Mouse (Mus musculus) urinary bladder, postnatal 0 days (tissue): ENCODE results near the gene Rasl2-9. TPM values are rescaled to one million over a fixed set of nuclear protein-coding genes. Genes with fewer than 3 reads are reported as not detected.

Experiments used
- microRNA-seq: library from miRNA; unstranded; fragments of <30 nt; microRNA quantifications from one replicate; pipeline ENCODE4, GENCODE M21; 2016
- polyA plus RNA-seq: library from polyadenylated mRNA; unstranded; fragments of >200 nt; fragmentation: Nextera tagmentation; extraction: Ambion mirVana; gene quantifications from 2 replicates; pipeline ENCODE4 v1.2.1, GENCODE M21; 2015

Gene Rasl2-9
- 0.57 and 1.1 TPM in 2 replicates for polyA plus RNA-seq

DNA sequence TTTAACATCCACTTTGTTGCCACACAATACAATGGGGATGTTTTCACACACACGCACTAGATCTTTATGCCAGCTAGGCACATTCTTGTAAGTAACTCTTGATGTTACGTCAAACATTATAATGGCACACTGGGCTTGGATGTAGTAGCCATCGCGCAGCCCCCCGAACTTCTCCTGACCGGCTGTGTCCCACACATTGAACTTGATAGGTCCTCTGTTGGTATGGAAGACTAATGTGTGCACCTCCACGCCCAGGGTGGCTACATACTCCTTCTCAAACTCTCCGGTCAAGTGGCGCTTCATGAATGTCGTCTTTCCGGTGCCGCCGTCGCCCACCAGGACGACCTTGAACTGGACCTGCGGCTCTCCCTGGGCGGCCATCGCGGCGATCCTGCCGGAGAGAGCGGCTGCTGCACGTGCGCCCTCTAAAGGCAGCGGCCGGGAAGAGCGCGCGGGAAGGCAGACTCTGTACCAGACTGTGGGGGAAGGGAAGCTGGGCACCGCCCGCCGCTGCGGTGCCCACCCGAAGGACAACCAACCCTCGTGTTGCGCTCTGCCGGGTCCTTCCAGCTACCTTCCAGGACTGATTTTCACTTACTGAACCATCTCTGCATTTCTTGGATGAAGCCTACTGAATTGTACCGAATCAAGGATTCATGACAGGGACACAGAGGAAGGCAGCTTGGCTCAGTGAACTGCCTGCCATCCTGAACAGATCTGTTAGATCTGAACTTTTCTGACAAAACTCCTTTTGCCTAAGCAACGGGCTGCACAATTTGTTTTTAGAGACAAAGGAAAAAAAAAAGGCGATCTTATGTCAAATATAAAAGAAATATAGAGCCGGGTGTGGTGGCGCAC, at the start of gene Rasl2-9:
Rasl2-9 (minus strand) TSS at position 402 of the 858 bp plus-strand sequence.

DNA sequence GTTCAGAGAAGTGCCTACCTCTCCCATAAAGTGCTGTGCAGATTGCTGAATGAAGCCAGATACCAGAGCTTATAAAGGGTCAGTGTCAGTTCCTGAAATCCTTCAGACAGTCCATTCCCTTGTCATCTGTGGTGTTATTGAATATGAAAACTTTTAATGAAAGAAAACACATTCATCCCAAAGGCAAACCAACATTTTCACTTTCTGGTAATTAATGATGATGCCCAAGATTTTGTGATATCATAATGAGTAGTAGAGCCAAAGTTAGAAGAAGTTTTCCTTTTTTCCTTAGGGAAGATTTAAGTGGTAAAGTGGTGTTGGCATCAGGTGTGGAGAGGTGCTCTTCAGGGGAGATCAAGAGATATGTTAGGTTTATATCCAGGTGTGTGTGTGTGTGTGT, 23.8 kb upstream of the Rasl2-9 start, which contains the start of gene Vmn1r55:
Vmn1r55 (minus strand) TSS at position 101 of the 400 bp plus-strand sequence.

DNA sequence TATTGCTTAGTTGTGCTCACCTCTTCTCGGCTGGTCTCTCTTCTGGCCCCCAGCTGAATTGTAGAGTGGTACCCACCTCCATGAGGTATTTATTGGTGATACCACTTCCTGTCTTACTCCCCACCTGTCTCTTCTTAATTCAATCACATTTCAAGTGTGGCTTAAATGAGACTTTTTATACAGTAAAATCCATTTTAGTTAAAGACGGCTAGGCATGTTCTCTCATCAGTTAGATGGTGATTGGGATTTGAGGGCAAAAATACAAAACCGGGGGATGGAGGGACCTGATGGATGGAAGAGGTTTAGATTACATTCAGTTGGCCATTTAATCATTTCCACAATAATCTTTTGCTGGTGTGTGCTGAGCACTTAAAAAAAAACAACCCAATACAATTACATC, 8.9 kb downstream of the Rasl2-9 start, which contains the start of gene Rfpl4:
Rfpl4 (minus strand) TSS at position 101 of the 400 bp plus-strand sequence.

DNA sequence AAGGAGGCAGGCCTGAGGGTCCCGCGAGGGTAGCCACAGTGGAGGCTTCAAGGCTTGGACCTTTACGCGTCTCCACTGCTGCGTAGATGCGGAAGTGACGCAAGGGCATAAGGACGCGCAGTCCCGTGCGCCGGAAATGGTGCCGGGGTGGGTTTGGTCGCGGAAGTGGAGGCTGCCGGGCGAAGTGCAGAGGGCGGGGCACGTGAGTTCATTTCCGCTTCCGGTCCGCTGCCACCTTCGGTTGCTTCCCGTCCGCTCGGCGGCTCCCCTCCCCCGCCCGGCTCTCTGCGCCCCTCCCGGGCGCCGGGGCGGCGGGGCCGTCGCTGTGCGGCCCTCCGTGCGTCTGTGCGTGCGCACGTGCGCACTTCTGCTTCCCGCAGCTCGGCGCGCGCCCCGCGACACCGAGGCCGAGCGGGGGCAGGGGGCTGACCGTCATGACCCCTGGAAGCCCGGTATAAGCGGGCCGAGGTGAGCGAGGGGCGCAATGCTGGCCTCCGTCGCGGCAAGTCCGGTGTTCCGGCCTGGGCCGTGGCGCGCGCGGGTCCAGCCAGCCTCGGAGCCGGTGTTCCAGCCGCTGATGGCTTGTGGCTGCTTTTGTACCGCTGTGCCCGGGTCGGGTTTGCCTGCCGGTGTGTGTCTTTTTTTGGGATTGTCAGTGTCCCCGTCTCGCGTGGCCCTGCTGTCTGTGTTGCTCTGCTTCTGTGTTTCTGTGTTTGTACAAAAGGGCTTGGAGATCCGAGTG, 45.6 kb downstream of the Rasl2-9 start, which contains the start of gene Epn1:
Epn1 (plus strand) TSS at position 226 of the 742 bp plus-strand sequence.

Small RNA genes within 50 kb of the gene (microRNA-seq; reads per million reads assigned to microRNA genes)
- not detected for gene Gm26217

Other genes with a start within 250 kb of the Rasl2-9 start
- gene Isoc2a, start 248.8 kb downstream of the Rasl2-9 start, polyA plus RNA-seq, result 0.64 and 0.98 TPM in 2 replicates
- not detected in 2 replicates for gene Gm36210, start 219.4 kb downstream of the Rasl2-9 start, polyA plus RNA-seq
- gene Zfp628, start 210.7 kb downstream of the Rasl2-9 start, polyA plus RNA-seq, result 1.7 and 2.3 TPM in 2 replicates
- gene Nat14, start 203.9 kb downstream of the Rasl2-9 start, polyA plus RNA-seq, result 2.6 and 3.0 TPM in 2 replicates
- gene Ssc5d, start 200.2 kb downstream of the Rasl2-9 start, polyA plus RNA-seq, result 3.7 and 4.8 TPM in 2 replicates
- gene Sbk2, start 161.5 kb downstream of the Rasl2-9 start, polyA plus RNA-seq, result 0.12 and 0.23 TPM in 2 replicates
- not detected in 2 replicates for gene Sbk3, start 154.8 kb downstream of the Rasl2-9 start, polyA plus RNA-seq
- gene Zfp579, start 129.8 kb downstream of the Rasl2-9 start, polyA plus RNA-seq, result 12.7 and 15.0 TPM in 2 replicates
- 13.2 and 14.0 TPM in 2 replicates for gene Zfp524, start 111.5 kb downstream of the Rasl2-9 start, polyA plus RNA-seq
- 15.1 and 16.0 TPM in 2 replicates for gene Fiz1, start 111.3 kb downstream of the Rasl2-9 start, polyA plus RNA-seq
- 2.4 and 4.0 TPM in 2 replicates for gene Gm44973, start 110.5 kb downstream of the Rasl2-9 start, polyA plus RNA-seq
- 3.1 TPM in 2 replicates for gene Zfp865, start 105.6 kb downstream of the Rasl2-9 start, polyA plus RNA-seq
- gene Ccdc106, start 105.4 kb downstream of the Rasl2-9 start, polyA plus RNA-seq, result 53.3 and 57.1 TPM in 2 replicates
- gene 4632433K11Rik, start 91.8 kb downstream of the Rasl2-9 start, polyA plus RNA-seq, result not detected in 2 replicates
- 3.9 and 5.4 TPM in 2 replicates for gene Zfp784, start 87.5 kb downstream of the Rasl2-9 start, polyA plus RNA-seq
- gene Zfp580, start 74.4 kb downstream of the Rasl2-9 start, polyA plus RNA-seq, result 33.3 and 37.8 TPM in 2 replicates
- 51.0 and 53.6 TPM in 2 replicates for gene U2af2, start 63.8 kb downstream of the Rasl2-9 start, polyA plus RNA-seq
- 39.4 and 40.6 TPM in 2 replicates for gene Epn1, start 45.7 kb downstream of the Rasl2-9 start, polyA plus RNA-seq
- not detected in 2 replicates for gene Rfpl4, start 9.0 kb downstream of the Rasl2-9 start, polyA plus RNA-seq
- not detected in 2 replicates for gene Vmn1r55, start 23.7 kb upstream of the Rasl2-9 start, polyA plus RNA-seq
- gene Vmn1r56, start 70.8 kb upstream of the Rasl2-9 start, polyA plus RNA-seq, result not detected in 2 replicates
- not detected in 2 replicates for gene Vmn1r57, start 92.5 kb upstream of the Rasl2-9 start, polyA plus RNA-seq
- gene Gm5065, start 224.6 kb upstream of the Rasl2-9 start, polyA plus RNA-seq, result not detected in 2 replicates
- gene Nlrp2, start 225.1 kb upstream of the Rasl2-9 start, polyA plus RNA-seq, result not detected in 2 replicates